Comparison of ENCODE assay signal across 8 mouse cellular contexts in genomic region chr1:138136373-138136779, GRCm38 (mm10). TPM values are rescaled to one million over a fixed set of nuclear protein-coding genes. Genes with fewer than 3 reads are reported as not detected.
A peak's percentile ranks its signal among the peaks of the same experiment; 100 is the strongest.
DNase-seq lines count a peak whose midpoint lies in the region; ATAC-seq and TF ChIP-seq lines count a peak whose summit lies in the region.

No protein-coding gene starts in this region.

- TF ChIP-seq POLR2A in bone marrow, adult 2 months (IDR thresholded peaks at IDR 0.05; ENCODE audit: borderline replicate concordance, control insufficient read depth, low read depth, low read length), result no peak

- H3K27ac ChIP-seq in bone marrow, adult 2 months (ENCODE audit: control insufficient read depth, insufficient read depth, low read depth, low read length, poor library complexity), result peak overlapping the region; percentile 71; the same call in 1 of the 2 replicates
- H3K27ac ChIP-seq in forebrain, postnatal 0 days (ENCODE audit: low read depth, low read length), result peak overlapping the region; percentile 85
- peak overlapping the region; percentile 54 for H3K27ac ChIP-seq in hindbrain, embryonic 11.5 days (ENCODE audit: low read depth, low read length)
- no peak overlapping the region for H3K27ac ChIP-seq in lung, embryonic 14.5 days (ENCODE audit: low read depth)
- peak overlapping the region; percentile 57 for H3K27ac ChIP-seq in neural tube, embryonic 13.5 days (replicated peaks)

- under 1% methylated on average over 17 of the region's 17 CpGs for WGBS in bone marrow, adult 2 months
- 5% methylated on average over 17 of the region's 17 CpGs for WGBS in forebrain, postnatal 0 days
- whole genome bisulfite sequencing in hindbrain, embryonic 11.5 days, result 27% methylated on average over 17 of the region's 17 CpGs
- WGBS in lung, embryonic 14.5 days, result 42% methylated on average over 17 of the region's 17 CpGs
- 14% methylated on average over 17 of the region's 17 CpGs for whole genome bisulfite sequencing in neural tube, embryonic 13.5 days

- no peaks in the 10 kb centered on the region for H3K27me3 ChIP-seq in forebrain, postnatal 0 days (ENCODE audit: insufficient read depth, low read length)
- H3K27me3 ChIP-seq in hindbrain, embryonic 11.5 days (ENCODE audit: control insufficient read depth, insufficient read depth, low read length), result no peaks in the 10 kb centered on the region
- H3K27me3 ChIP-seq in lung, embryonic 14.5 days (ENCODE audit: insufficient read depth, low read length), result no peaks in the 10 kb centered on the region
- no peaks in the 10 kb centered on the region for H3K27me3 ChIP-seq in neural tube, embryonic 13.5 days

- H3K4me2 ChIP-seq in forebrain, postnatal 0 days (ENCODE audit: low read depth), result peak overlapping the region; percentile 50
- H3K4me2 ChIP-seq in hindbrain, embryonic 11.5 days (replicated peaks; ENCODE audit: low read depth, low read length), result peak overlapping the region; percentile 15
- peak overlapping the region; percentile 46; the same call in 1 of the 2 replicates for H3K4me2 ChIP-seq in lung, embryonic 14.5 days
- H3K4me2 ChIP-seq in neural tube, embryonic 13.5 days, result peak overlapping the region; percentile 51

- H3K4me1 ChIP-seq in bone marrow, adult 2 months (ENCODE audit: control insufficient read depth, insufficient read depth, low read length), result peaks cover 1% of the 10 kb centered on the region; the same call in 1 of the 2 replicates
- H3K4me1 ChIP-seq in forebrain, postnatal 0 days (ENCODE audit: insufficient read depth), result peaks cover 4% of the 10 kb centered on the region; the same call in 1 of the 2 replicates
- no peaks in the 10 kb centered on the region; the same call in 1 of the 2 replicates for H3K4me1 ChIP-seq in hindbrain, embryonic 11.5 days (replicated peaks; ENCODE audit: control insufficient read depth, insufficient read depth, low read length)
- no peaks in the 10 kb centered on the region for H3K4me1 ChIP-seq in lung, embryonic 14.5 days (ENCODE audit: insufficient read depth)
- peaks cover 16% of the 10 kb centered on the region for H3K4me1 ChIP-seq in neural tube, embryonic 13.5 days (replicated peaks)

- no peaks in the 10 kb centered on the region for H3K9me3 ChIP-seq in forebrain, postnatal 0 days (ENCODE audit: low read length)
- no peaks in the 10 kb centered on the region for H3K9me3 ChIP-seq in hindbrain, embryonic 11.5 days (ENCODE audit: control insufficient read depth, low read length)
- no peaks in the 10 kb centered on the region for H3K9me3 ChIP-seq in lung, embryonic 14.5 days (ENCODE audit: low read depth, low read length)
- H3K9me3 ChIP-seq in neural tube, embryonic 13.5 days, result no peaks in the 10 kb centered on the region

- no peaks in the 10 kb centered on the region for H3K36me3 ChIP-seq in forebrain, postnatal 0 days (ENCODE audit: insufficient read depth)
- H3K36me3 ChIP-seq in hindbrain, embryonic 11.5 days (ENCODE audit: control insufficient read depth, insufficient read depth, low read length), result no peaks in the 10 kb centered on the region
- no peaks in the 10 kb centered on the region for H3K36me3 ChIP-seq in lung, embryonic 14.5 days (ENCODE audit: insufficient read depth)
- H3K36me3 ChIP-seq in neural tube, embryonic 13.5 days, result no peaks in the 10 kb centered on the region

- DNase-seq in CD4-positive, CD25-positive, alpha-beta regulatory T cell, adult 2 months (ENCODE audit: low read depth, low spot score), result peak; percentile 95
- peak; percentile 91 for DNase-seq in forebrain, postnatal 0 days
- DNase-seq in hindbrain, embryonic 11.5 days (ENCODE audit: low spot score), result peak; percentile 71
- peak; percentile 60 to 67 for DNase-seq in layer of hippocampus, postnatal 10 days (ENCODE audit: low spot score in 2 of 2)
- DNase-seq in lung, embryonic 14.5 days, result peak; percentile 55
- DNase-seq in thymus, adult 18-20 months, result peak; percentile 81 to 93

- TF ChIP-seq CTCF in bone marrow, adult 2 months (IDR thresholded peaks at IDR 0.05; ENCODE audit: control insufficient read depth, insufficient read depth, low read length), result no peak
- peak; percentile 41 for TF ChIP-seq CTCF in forebrain, postnatal 0 days (IDR thresholded peaks at IDR 0.05; ENCODE audit: low read depth)
- no peak for TF ChIP-seq CTCF in lung, embryonic 14.5 days (IDR thresholded peaks at IDR 0.05; ENCODE audit: low read depth)

- H3K4me3 ChIP-seq in bone marrow, adult 2 months (replicated peaks; ENCODE audit: control insufficient read depth, low read depth, low read length), result peak overlapping the region; percentile 5
- peak overlapping the region; percentile 31 for H3K4me3 ChIP-seq in forebrain, postnatal 0 days (ENCODE audit: low read depth, low read length)
- H3K4me3 ChIP-seq in hindbrain, embryonic 11.5 days (ENCODE audit: low read depth, low read length), result peak overlapping the region; percentile 15; the same call in 1 of the 2 replicates
- no peak overlapping the region for H3K4me3 ChIP-seq in lung, embryonic 14.5 days (ENCODE audit: low read depth, low read length)
- H3K4me3 ChIP-seq in neural tube, embryonic 13.5 days, result peak overlapping the region; percentile 27

- peak; percentile 99 for ATAC-seq in forebrain, postnatal 0 days
- peak; percentile 80 for ATAC-seq in hindbrain, embryonic 11.5 days (ENCODE audit: low FRiP score)
- ATAC-seq in lung, embryonic 14.5 days (ENCODE audit: insufficient read depth), result no peak
- peak; percentile 87 for ATAC-seq in neural tube, embryonic 13.5 days (ENCODE audit: low read depth)

- peak overlapping the region; percentile 48 for H3K9ac ChIP-seq in forebrain, postnatal 0 days
- H3K9ac ChIP-seq in hindbrain, embryonic 11.5 days (ENCODE audit: low read depth, low read length), result no peak overlapping the region
- peak overlapping the region; percentile 38; the same call in 1 of the 2 replicates for H3K9ac ChIP-seq in lung, embryonic 14.5 days
- peak overlapping the region; percentile 27 for H3K9ac ChIP-seq in neural tube, embryonic 13.5 days

RNA-seq across cellular contexts. Expression of gene Ptprc, which starts 39.1 kb away (rescaled TPM):
- 38.3 and 75.0 TPM in 2 replicates for polyA plus RNA-seq in bone marrow, adult 2 months (2011; ENCODE audit: insufficient read depth, insufficient read length, low replicate concordance, missing spikeins)
- 1.7 and 2.5 TPM in 2 replicates for total RNA-seq in forebrain, postnatal 0 days (2014; rRNA removed)
- 0.63 and 1.1 TPM in 2 replicates for polyA plus RNA-seq in forebrain, postnatal 0 days (2015; fragmentation: Nextera tagmentation; extraction: Ambion mirVana)
- 1.7 and 2.2 TPM in 2 replicates for polyA plus RNA-seq in hindbrain, embryonic 11.5 days (2014; fragmentation: Nextera tagmentation; extraction: Ambion mirVana)
- total RNA-seq in layer of hippocampus, postnatal 10 days (2021), result 1 to 10 TPM; 2.3 to 2.6 TPM
- 2.9 and 3.1 TPM in 2 replicates for polyA plus RNA-seq in lung, embryonic 14.5 days (2014; fragmentation: Nextera tagmentation; extraction: Ambion mirVana)
- 1.1 and 1.2 TPM in 2 replicates for polyA plus RNA-seq in neural tube, embryonic 13.5 days (2015; fragmentation: Nextera tagmentation; extraction: Ambion mirVana)
